Mouse (Mus musculus): ENCODE measurements around the gene Zbtb49.

The Zbtb49 gene

DNA sequence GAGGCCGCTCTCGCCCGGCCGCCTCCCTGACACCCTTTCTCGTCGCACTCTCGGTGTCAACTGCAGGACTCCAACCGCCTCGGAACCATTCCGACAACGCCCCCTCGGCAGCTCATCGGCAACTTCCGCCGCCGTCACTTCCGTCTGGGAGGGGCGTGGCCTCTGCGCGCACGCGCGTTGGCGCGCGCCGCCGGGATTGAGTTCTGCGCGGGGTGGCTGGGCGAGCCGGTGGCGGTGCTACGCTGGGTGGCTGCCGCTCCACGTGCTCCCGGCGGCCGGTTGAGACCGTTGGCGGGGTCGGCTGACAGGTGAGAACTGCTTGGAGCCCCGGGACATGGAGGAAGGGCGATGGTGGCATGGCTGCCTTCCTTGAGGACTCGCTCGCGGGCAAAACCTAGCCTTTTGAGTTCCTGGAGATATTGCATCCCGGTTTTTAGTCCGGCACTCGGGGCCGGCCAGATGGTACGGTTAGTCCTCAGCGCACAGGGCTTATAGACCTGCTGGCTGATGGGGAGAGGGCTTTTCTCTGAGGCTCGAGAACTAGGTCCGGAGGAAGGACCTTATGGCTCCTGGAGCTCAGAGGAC lies at the start of gene Zbtb49, which contains the start of gene Lyar:
TSS of gene Zbtb49 (minus strand) at position 130 of the 585 bp plus-strand sequence.
TSS of gene Lyar (plus strand) at position 143 of the 585 bp plus-strand sequence.
- DNase-seq (ENCODE audit: low spot score in 2 of 2): peak; percentile 94 to 95

DNA sequence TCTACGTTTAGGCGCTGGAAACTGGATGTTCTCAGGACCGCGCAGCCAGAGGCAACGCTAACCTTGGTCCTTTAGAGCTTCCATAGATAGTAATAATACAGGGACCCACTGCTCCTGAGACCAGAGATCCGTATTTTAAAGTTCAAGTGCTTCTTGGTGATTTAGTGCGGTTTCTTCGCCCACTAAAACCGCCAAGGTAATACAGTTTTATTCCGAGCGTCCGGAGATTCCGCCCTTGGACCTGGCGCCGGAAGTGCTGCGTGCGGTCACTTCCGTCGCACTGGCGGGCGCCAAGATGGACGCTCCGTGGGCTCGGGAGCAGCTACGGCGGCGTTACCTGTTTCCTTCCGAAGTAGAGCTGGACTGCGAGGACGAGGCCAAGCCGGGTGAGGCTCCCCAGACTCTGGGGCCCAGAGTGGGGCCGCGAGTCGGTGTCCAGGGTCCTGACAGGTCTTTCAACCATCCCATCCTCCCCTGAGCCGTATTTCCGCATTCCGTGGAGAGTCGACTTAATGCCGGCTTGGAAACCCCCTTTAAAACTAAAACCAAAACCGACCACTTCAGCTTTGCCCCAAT lies 39.9 kb upstream of the Zbtb49 start, which contains the start of gene Tmem128:
TSS of gene Tmem128 (plus strand) at position 79 of the 576 bp plus-strand sequence.
- peak; percentile 73 to 81 for DNase-seq (ENCODE audit: low spot score in 2 of 2)

DNA sequence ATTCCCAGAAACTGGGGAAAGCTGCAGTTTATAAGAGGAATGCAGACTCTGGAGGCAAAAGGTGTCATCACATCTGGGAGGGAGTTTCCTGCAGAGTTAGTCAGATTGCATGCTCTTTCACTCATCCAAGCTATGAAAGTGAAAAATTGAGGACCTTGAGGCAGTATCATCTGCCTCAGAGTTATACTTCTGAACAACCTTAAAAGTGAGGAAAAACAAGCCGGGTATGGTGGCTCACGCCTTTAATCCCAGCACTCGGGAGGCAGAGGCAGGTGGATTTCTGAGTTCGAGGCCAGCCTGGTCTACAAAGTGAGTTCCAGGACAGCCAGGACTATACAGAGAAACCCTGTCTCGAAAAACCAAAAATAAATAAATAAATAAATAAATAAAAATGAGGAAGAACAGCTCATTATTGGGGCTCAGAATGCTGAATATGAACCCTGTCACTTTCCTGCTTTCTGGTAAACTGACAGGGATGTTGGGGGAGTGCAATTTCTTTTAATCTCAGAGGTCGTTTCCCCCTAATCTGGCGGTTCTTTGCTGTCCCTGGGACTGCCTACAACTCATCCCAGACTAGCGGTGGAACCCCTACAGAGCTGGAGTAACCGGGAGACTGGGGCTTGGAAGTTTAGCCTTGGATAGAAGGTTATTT lies 39.3 kb upstream of the Zbtb49 start:
- DNase-seq (ENCODE audit: low spot score in 2 of 2): no peak

DNA sequence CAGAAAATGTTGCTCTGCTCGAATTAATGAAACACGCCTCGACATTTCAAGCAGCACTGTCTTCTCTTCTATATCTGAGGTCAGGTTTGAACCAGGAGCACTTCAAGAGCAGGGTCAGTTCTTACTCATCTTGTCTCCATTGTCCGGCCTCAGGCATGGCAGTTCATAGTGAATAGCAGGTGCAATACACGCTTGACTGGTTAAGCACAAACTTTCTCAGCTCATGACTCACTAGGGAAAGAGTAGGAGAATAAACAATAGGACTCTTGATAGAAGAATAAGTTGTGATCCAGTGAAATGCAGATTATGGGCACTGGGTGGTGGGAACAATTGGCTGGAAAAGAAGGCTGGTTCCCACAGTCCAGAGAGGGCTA lies 38.5 kb upstream of the Zbtb49 start:
- DNase-seq (ENCODE audit: low spot score in 2 of 2): no peak

DNA sequence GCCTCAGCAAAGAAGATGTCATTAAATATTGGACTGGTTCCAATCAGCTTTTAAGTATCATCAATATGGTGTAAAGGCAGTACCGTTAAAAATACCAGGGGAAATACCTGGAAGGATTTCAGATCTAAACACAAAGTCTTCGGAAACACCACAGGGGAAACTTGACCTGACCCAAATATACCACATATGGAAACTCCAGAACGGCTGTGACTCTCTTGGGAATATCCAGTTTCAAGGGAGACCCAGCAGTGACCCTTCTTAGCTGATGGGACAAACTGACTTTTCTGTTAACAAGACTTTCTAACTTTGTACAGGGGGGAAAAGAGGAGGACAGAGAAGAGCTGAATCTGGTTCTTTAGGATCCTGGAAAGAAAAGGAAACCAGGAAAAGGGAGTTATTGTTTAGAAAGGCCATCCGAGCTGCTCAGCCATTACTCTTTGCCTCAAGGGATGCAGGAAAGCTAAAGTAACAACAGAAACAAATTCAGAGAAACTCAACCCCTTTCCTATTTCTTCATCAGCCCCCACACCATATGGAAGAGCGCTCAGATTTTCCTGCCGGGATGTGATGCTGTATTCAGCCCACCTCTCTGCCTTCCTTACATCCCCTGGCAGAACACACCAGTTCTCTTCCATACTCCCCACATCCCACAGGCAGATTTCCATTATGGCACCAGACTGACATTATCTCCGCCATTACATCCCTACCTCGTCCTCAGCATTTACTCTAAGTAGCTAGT lies 37.9 kb upstream of the Zbtb49 start:
- DNase-seq (ENCODE audit: low spot score in 2 of 2): peak; percentile 26

DNA sequence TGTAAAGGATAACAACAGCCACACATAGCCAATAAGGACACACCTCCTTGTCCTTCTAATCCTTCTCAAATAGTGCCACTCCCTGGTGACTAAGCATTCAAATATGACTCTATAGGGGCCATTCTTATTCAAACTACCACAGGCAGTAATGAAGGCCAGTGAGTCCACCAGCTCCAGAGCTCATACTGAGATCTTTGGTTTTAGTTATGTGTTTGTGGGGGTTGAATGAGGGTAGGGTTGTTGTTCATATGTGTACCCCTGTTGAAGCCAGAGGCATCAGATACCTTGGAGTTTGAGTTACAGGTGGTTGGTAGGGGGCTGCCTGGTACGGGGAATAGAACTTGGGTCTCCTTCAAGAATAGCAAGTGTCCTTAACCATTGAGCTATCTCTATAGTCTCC lies 36.3 kb upstream of the Zbtb49 start:
- no peak for DNase-seq (ENCODE audit: low spot score in 2 of 2)

DNA sequence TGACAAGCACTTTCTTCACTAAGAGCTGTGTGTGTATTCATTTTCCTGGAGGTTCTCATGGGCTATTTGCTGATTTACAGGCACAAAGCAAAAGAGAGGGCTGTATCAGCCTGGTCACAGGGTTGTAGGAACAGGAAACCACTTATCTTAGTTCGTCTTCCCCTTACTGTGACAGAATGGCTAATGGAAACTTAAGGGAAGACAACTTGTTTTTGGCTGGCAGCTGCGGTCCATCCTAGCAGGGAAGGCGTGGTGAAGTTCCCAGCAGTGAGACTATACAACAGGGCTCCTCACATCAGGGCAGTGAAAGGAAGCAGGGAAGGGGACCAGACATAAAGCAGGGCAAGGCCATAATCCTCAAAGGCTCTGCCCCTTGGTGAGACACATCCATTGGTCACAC lies 35.4 kb upstream of the Zbtb49 start:
- DNase-seq (ENCODE audit: low spot score in 2 of 2): no peak

DNA sequence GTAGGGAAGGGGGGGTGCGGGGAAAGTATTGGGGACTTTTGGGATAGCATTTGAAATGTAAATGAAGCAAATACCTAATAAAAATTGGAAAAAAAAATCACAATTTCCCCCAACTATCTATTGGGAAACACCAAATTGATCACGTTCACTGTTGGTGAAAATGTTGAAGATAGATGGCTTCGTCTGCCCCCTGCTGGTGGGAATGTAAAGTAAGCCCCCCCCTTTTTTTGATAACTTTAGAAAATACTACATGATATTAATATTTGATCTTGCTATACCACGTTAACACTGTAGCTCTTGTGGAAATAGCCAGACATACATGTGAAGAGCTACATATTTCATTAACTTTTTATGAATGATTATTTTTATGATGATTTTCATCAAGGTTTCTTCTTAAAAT lies 34.9 kb upstream of the Zbtb49 start:
- DNase-seq (ENCODE audit: low spot score in 2 of 2): no peak

DNA sequence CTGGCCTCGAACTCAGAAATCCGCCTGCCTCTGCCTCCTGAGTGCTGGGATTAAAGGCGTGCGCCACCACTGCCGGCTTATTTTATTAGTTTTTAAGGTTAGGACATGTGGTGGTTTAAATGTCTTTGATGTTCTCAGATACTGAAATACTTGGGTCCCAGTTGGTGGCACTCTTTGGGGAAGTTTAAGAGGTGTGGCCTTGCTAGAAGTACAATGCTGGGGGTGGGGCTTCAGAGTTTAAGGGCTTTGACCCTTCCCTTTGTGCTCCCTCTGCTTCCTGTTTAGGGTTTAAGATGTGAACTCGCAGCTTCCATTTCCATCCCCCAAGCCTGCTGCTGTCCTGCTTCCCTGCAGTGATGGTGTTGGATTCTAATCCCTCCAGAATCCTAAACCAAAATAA lies 21.7 kb upstream of the Zbtb49 start:
- DNase-seq (ENCODE audit: low spot score in 2 of 2): no peak

DNA sequence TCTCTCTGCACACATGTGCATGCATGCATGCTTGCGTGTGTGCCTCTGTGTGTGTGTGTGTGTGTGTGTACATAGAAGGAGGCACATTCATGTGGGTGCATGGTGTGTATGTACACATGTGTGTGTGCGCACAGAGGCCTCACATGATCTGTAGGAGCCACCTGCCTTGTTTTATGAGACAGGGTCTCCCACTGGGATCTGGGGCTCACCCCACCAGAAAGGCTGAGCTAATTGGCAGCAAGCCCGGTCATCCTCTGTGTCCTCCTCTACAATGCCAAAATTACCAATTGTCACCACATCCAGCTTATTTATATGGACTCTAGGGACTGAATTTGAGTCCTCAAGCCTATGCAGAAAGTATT lies 21.2 kb upstream of the Zbtb49 start:
- DNase-seq (ENCODE audit: low spot score in 2 of 2): no peak

DNA sequence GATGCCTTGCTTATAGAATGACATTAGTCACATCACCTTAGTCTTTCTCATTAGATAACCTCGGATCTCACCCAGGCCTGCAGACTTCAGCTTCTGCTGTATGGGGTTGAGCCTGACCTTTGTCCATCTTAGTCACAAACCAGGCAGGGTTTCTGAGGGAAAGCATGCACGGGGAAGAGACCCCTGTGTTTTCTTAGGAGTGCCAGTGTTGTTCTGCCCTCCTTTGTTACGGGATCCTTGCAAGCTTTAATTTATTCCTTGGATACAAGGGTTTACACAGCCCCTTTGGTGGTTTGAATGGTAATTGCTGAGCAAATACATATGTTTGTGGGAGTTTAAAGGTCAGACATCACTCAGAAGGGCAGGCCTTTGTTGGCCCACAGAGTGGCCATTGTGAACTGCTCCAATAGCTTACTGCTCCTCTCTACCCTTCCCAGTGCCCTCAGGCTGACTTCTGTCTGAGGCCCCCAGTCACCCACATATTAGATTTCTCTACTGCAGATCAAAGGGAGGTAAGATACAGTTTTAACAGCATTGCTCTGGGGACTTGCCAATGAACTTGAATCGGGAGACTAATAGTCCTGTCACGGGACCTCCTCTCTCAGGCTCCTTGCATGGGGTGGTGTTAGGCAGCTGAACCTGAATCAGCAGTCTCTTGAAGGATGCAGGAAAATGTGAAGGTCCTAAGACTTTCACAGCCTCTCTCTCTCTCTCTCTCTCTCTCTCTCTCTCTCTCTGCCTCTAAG lies 20.6 kb upstream of the Zbtb49 start:
- DNase-seq (ENCODE audit: low spot score in 2 of 2): no peak

DNA sequence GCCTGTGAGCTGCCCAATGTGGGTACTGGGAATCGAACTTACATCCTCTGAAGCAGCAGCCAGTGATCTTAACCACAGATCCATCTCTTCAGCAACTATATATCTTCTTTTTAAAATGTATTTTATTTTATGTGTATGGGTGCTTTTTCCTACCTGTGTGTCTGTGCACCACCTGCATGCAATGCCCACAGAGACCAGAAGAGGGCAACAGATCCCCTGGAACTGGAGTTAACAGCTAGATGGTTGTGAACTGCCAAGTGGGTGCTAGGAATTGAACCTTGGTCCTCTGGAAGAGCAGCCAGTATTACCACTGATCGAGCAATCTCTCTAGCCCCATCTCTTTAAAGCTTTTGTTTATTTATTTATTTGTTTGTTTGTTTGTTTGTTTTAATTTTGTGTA lies 16.4 kb upstream of the Zbtb49 start:
- DNase-seq (ENCODE audit: low spot score in 2 of 2): no peak

DNA sequence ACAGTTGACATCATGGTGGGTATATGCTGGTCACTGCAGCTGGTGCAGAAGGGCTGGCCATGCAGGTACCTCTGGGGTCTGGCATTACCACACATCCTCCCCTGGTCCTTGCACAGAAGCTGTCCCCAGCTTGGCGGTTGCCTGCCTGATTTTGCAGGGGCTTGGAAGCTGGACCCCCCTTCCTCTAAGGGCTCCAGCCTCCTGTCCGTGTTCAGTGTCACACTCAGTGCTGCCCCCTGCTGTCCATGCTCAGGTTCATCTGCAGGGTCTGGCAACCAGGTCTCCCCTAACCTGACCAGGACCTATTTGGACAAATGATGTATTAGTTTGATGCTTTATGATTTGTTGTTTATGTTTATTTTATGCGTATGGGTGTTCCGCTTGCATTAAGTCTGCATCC lies 15.2 kb upstream of the Zbtb49 start:
- DNase-seq (ENCODE audit: low spot score in 2 of 2): peak; percentile 28 to 41

DNA sequence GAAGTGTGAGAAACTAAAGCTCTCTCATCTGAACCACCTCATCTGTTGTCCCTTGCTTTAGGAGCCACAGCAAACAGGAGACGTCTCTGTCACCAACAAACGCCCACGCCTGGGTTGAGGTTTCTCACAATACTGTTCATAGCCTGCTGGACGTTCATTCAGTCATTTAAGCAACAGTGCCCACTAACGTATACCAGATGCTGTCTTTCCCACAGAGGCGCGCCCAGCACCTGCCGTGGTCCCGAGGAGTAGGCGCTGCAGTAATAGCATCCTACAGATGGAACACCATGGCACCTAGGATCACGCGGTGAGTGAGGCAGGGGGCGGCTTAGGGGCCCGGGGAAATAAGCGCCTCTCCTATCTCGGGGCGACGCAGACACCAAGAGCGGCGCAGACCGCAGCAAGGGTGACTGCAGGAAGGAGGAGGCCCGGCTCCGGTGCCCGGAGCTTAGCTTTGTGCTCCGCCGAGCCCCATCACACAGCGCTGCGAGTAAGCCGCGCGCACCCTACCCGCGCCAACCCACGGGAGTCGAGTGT lies 418 bp downstream of the Zbtb49 start:
- DNase-seq (ENCODE audit: low spot score in 2 of 2): no peak

DNA sequence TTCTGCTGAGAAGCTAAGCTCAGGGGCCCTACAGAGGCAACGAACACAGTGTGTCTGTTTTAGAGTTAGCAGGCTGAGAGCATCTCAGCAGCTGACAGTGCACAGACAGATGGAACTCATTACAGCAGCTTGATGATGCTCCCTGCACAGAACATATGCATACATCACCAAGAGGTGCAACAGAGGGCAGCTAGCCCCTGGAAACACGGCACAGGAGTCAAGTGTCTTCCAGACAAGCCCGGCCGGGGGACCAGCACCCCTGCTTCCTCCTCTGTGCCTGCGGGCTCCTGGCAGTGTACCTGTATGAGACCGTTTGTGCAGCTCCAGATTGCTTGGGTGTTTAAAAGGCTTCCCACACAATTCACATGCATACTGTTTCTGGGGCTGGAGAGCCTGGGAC lies 7.2 kb downstream of the Zbtb49 start:
- no peak for DNase-seq (ENCODE audit: low spot score in 2 of 2)

DNA sequence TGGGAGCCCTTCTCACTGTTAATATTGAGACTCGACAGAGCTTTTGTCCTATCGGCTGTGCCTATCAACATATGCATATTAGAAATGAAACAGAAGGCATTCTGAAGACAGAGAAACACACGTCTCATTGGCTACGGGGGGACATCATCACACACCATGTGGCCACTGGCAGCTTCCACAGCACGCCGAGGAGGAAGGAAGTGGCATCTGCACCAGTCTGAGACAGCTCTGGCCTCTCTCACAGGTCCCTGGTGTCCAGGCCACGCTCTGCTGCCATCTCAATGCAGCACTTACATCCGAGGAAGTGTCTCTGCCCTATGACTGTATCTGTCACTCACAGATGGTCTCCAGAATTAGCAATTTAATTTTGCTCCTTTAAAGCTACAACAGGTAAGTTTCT lies 8.6 kb downstream of the Zbtb49 start:
- DNase-seq (ENCODE audit: low spot score in 2 of 2): no peak

DNA sequence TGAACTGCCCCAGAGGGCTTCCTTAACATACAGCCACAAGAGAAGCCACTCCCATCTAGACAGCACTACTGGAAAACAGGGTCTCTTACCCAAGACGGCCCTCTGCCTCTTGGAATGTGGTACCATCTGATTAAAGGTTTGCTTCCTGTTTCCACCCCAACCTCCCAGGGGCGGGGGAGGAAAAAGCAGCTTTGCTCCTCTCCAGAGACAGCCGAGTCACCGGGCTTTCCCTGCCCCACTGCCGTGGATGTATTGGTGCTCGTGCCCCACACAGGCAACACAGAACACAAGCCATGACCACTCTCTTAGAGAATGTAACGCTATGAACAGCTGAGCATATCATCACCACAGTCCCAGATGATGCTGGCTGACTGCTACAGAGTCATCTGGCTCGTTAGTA lies 11.3 kb downstream of the Zbtb49 start:
- DNase-seq (ENCODE audit: low spot score in 2 of 2): no peak

DNA sequence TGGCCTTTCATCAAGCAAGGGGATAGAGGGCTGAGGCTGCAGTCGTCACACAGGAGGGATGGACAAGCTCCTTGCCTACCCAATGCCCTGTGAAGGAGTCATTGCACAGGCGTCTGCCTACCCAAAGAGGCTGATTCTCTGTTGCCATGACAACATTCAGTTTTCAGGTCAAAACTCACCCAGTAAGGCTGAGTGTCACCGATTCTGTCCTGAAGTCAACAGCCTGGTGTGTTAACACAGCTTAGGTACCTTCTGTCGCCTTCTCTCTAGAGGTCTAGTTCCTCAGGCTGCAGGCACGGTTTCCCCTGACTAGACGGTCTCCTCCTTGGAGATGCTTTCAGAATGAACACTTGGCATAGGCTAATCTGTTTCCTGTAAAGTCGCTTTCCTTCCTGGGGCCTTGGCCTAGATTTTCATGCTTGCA lies 14.9 kb downstream of the Zbtb49 start:
- DNase-seq (ENCODE audit: low spot score in 2 of 2): peak; percentile 31 to 40

DNA sequence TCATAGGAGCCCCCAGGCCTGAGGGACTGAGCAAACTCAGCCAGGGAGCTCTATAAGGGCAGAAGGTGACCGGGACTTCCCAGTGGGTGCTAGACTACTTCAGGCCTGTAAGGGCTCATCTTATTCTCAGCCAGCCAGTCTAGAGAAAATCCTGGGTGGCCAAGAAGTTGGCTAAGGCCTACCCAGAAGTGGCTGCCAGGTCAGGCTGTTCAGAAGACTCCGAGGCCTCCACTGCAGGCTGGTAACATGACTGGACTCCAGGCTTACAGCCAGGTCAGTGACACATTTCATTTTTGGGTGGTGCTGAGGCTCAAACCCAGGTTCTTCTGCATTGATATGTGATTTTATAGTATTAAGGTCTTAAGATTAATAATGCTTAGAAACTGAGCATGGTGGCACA lies 20.6 kb downstream of the Zbtb49 start:
- no peak for DNase-seq (ENCODE audit: low spot score in 2 of 2)

DNA sequence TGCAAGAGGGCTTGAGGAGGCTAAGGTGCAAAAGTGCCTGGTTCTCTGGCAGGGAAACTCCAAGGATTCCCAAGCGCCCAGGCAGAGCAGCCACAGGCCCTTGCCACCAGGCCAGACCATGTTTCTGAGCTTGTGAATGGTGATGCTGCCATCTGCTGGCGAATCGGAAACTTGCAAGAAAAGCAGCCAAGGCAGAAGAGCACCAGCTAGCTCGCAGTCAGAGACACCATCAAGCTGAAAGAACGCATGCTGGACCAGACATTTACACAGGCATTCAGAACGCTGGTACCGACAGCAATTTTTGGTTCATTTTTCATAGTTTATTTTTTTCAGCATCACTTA lies 22.8 kb downstream of the Zbtb49 start:
- DNase-seq (ENCODE audit: low spot score in 2 of 2): peak; percentile 92 to 93

DNA sequence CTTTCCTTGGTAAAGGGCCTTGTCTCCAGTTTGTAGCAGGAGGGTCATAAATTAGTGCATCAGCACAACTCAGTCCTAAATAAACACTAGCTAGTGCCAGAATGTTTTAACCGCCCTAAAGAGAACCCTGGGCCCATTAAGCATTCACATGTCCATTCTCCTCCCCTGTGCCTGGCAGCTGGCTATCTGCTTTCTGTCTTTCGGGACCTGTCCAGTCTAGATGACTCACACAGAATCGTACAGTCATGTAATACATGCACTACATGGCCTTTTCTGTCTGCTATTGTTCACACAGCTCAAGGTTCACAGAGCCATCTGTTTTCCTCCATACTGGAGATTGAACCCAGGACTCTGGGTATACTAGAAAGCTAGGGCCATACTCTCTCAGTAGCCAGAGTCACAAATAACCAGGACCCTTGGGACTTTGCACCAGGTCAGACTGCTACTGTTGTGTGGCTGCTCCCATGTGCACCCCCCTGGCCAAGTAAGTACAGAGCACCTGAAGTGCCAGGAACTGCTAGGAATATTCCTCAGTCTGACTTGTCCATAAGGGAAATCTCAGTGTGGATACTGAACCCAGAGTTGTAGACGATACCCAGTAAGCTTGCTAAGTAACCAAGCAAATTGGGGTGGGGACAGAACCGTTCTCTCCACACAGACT lies 23.3 kb downstream of the Zbtb49 start:
- no peak for DNase-seq (ENCODE audit: low spot score in 2 of 2)

Data from frontal cortex, postnatal 36 days (tissue).